Mouse (Mus musculus): ENCODE data around the gene Slc46a2. TPM values are rescaled to one million over a fixed set of nuclear protein-coding genes. Genes with fewer than 3 reads are reported as not detected.

The Slc46a2 gene
- total RNA-seq, 4 experiments from 2014 or later = not detected

- no peak for DNase-seq (ENCODE audit: low spot score in 2 of 2)
Measured at GRCm38 (mm10) chr4:59891723-59892416, 23.0 kb downstream of the Slc46a2 start.

GRCm38 (mm10) chr4:59890086-59890600 is 24.7 kb downstream of the Slc46a2 start:
- peak in 1 of 2 experiments; percentile 32 for DNase-seq (ENCODE audit: low spot score in 2 of 2)

GRCm38 (mm10) chr4:59888014-59888413 is 26.8 kb downstream of the Slc46a2 start:
- DNase-seq (ENCODE audit: low spot score in 2 of 2) = no peak

DNA sequence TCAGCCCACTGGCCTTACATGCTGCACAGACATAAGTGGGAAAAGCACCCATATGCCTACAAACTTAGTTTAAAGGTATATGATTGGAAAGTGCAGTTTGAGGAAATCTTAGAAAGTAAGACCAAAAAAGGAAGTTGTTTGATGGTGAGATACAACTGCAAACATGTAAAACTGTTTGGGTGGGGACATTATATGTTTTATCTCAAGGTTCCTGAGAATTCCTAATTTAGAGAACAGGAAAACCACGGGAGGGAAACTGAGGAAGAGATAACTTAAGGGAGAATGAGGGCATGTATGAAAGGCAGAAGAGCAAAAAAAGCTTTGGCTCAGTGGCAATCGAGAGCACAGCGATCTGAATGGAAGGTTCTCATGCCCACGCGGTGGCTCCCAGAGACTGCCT is 27.8 kb downstream of the Slc46a2 start:
- no peak for DNase-seq (ENCODE audit: low spot score in 2 of 2)

DNA sequence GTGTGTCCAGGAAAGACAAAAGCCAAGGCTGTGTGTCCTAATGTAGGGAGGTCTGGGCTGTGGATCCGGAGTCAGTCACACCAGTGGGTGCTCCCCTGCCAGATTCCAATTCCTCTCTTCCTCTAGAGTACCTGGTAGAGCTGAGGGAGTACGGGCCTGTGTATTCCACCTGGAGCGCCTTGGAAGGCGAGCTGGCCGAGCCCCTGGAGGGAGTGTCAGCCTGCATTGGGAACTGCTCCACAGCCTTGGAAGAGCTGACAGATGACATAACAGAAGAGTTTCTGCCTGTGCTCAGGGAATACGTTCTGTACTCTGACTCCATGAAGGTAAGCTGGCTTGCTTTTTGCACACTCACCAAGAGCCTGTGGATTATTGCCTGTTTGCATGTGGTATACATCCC is 28.6 kb downstream of the Slc46a2 start:
- no peak for DNase-seq (ENCODE audit: low spot score in 2 of 2)

DNA sequence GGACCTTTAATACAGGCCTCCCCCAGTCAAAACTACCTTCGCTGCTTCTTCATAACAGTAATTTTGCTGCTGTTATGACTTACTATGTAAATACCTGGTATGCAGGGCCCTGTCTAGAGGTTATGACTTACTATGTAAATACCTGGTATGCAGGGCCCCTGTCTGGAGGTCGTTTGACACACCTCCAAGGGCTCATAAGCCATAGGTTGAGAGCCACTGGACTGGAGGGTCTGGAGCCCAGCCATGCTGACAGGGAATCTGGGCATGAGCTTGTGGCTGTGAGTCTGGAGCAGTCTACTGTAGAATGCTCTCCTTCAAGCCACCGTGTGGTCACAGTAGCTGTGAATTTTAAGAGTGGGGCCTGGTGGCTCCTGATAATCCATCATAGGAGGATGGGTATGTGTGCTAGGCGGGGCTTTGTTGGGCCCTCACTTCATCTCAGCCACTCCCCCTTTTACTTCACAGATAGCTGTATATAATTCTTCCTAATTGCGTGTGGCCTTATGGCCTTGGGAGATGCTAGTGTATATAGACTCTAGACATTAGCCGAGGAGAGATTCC is 30.6 kb downstream of the Slc46a2 start:
- no peak for DNase-seq (ENCODE audit: low spot score in 2 of 2)

DNA sequence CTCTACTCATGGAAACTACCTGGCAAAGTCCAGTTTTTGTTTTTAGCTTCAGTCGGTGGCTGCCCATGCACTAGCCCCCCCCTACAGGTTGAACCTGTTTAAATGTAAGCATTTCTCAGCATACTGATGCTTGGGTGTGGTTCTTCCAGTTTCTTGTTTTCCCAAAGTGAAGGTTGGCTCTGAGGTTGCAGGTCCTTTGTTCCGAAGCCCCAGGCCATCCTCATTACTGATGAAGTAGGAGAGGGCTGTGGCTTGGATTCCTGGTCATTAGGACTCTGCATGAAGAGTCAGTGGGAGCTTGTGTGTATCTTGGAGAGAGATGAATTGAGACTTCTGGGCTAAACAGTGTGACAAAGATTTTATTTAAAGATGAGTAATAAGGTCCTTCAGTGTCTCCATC is 33.6 kb downstream of the Slc46a2 start:
- no peak for DNase-seq (ENCODE audit: low spot score in 2 of 2)

- DNase-seq (ENCODE audit: low spot score in 2 of 2) = no peak
Measured at GRCm38 (mm10) chr4:59880725-59881124, 34.1 kb downstream of the Slc46a2 start.

DNA sequence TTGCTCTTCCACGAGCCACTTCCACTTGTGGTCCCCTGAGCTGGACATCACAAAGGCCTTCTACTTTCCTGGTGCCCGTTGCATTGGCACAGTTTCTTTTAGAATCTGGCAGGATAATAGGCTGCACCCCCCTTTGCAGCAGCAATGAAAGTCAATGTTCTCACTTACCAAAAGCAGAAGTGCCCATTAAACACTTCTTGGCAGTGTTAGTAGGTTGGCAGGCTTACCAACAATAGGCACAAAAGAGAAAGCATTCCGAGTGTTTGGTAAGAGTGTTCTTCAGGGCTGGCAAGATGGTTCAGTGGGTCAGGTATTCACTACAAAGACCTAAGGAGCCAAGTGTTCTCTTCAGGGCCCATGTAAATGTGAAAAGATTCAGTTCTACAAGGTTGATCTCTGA is 35.4 kb downstream of the Slc46a2 start:
- DNase-seq (ENCODE audit: low spot score in 2 of 2) = no peak

DNA sequence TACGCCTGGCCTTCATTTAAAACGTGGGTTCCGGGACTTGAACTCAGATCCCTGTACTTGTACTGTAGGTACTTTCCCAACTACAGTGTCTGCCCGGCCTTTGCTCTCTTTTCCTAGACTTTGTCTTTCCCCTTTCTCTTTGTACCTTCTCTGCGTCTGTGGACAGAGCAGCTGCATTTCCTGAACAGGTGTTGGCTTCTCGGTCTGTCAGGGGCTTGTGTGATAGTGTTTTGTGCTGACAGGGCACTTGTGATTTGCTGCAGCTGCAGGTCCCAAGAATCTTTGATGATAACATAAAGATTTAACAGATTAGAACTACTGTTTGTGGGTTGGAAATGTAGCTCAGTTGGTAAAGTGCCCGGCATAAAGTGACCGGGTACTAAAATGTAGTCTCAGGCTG is 36.3 kb downstream of the Slc46a2 start:
- no peak for DNase-seq (ENCODE audit: low spot score in 2 of 2)

GRCm38 (mm10) chr4:59877025-59877424 is 37.8 kb downstream of the Slc46a2 start:
- DNase-seq (ENCODE audit: low spot score in 2 of 2) = no peak

GRCm38 (mm10) chr4:59876570-59876969 is 38.3 kb downstream of the Slc46a2 start:
- no peak for DNase-seq (ENCODE audit: low spot score in 2 of 2)

DNA sequence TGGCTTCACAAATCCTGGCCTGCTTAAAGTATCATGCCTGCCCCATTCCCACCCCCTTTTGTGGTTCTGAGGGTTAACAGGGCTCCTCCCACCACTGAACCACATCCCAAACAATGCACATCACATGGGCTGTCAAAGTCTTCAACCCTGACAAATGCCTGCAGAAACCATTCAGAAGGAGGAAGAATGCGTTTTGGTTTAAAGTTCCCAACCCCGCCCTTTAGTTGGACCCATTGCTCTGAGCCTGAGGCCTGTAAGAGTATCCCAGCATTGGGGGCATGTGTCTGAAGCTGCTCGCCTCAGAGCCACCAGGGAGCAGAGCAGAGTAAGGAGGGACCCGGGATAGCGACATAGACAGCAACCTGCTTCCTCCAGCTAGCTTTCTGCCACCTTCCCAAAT is 41.0 kb downstream of the Slc46a2 start:
- DNase-seq (ENCODE audit: low spot score in 2 of 2) = no peak

DNA sequence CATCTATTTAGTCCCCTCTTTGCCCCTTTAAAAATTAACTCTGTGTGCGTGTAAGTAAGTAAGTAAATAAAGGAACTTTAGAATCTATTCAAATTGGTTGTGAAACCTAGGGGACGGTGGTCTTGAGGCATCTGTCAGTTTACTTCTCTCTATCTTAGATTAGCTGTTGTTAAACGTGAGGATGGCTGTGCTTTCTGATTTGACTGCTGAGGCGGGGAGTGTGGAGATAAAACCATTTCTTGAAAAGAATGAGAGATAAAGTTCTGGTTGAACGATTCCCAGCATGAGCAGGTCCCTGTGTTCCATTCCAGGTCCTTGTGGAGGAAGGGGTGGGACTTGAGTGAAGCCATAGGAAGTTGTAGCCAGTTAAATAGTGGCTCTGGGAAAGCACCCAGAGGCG is 41.6 kb downstream of the Slc46a2 start:
- DNase-seq (ENCODE audit: low spot score in 2 of 2) = no peak

- peak; percentile 70 to 72 for DNase-seq (ENCODE audit: low spot score in 2 of 2)
Measured at GRCm38 (mm10) chr4:59870859-59871591, 43.8 kb downstream of the Slc46a2 start.

DNA sequence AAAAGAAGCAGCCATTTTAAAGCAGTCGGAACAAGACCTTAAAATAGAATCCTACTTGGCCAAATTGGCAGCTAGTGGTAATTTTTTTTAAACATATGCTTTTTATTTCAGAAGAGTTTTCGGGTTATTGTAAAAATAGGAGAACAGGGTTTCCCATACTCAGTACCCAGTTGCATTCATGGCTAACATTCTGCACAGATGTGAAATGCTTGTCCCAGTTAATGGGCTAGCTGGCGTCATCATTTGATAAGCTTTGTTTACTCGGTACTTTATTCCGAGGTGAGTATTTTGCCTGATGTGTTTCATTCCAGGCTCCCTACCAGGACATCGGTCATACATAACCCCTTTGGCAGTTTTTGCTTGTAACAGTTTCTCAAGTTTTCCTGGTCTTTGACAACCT is 44.4 kb downstream of the Slc46a2 start:
- DNase-seq (ENCODE audit: low spot score in 2 of 2) = no peak

DNA sequence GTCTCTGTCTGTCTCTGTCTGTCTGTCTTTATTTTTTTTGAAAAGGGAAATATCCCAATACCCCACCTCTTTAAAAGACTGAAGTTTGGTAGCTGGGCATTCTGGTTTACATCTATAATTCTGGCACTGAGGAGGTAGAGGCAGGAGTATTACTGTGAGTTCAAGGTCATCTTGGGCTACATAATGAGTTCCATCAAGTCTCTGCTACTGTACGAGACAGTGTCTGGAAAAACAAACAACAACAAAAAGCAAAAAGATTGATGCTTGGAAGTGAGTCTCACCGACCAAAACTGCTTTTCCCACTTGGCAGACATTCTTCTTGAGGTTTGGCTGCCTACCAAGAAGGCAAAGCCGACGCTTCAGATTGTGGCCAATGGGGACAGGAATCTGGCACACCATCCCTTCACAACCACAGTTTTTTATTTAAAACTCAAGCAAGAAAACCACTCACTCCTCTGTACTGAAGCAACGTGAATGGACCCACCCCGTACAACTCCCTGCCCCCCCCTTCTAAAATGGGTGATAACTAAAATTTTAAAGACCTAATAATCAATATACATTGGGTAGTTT is 45.3 kb downstream of the Slc46a2 start:
- peak in 1 of 2 experiments; percentile 24 for DNase-seq (ENCODE audit: low spot score in 2 of 2)

- no peak for DNase-seq (ENCODE audit: low spot score in 2 of 2)
Measured at GRCm38 (mm10) chr4:59868086-59868485, 46.8 kb downstream of the Slc46a2 start.

- DNase-seq (ENCODE audit: low spot score in 2 of 2) = no peak
Measured at GRCm38 (mm10) chr4:59863869-59864268, 51.0 kb downstream of the Slc46a2 start.

DNA sequence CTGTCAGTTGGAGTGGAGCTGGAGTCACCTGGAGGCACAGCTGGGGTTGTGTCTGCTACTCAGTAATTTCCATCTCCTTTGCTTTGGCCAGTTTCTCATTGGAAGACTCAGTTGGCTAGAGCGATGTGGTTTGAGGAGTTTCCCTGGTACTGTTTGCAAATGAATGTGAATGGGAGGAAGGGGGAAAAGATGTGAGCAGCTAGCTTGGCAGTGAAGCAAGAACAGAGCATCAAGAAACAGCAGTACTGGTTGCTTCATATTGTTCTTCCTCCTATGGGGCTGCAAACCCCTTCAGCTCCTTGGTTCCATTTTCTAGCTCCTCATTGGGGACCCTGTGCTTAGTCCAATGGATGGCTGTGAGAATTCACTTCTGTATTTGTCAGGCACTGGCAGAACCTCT is 52.5 kb downstream of the Slc46a2 start:
- DNase-seq (ENCODE audit: low spot score in 2 of 2) = no peak

- DNase-seq (ENCODE audit: low spot score in 2 of 2) = no peak
Measured at GRCm38 (mm10) chr4:59861871-59862270, 53.0 kb downstream of the Slc46a2 start.

- no peak for DNase-seq (ENCODE audit: low spot score in 2 of 2)
Measured at GRCm38 (mm10) chr4:59860431-59860830, 54.4 kb downstream of the Slc46a2 start.
